Mouse (Mus musculus): ENCODE measurements around the gene Rnf207. TPM values are rescaled to one million over a fixed set of nuclear protein-coding genes. Genes with fewer than 3 reads are reported as not detected.

The Rnf207 gene
- polyA plus RNA-seq, 1 experiment: not detected

DNA sequence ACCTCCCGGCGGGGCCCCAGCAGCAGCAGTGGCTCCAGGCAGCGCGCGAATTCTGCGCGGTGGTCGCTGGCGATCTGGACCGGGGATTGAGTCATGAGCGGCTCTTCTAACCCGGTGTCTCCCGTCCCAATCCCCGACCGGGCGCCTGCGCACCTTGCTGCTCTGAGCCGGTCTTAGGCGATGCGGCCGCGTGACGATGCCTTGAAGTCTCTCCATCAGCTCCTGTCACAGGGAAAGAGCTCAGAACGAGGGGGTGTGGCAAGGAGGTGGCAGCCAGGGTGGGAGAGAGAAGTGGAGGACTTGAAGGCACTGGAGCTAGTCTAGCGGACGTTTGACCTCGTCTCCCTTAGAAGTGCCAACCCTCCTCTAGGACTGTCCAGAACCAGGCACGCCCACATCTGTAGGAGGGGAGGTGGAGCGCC lies 5.6 kb downstream of the Rnf207 start:
- TF ChIP-seq GATA1 (IDR thresholded peaks at IDR 0.05; ENCODE audit: low read length): no peak

DNA sequence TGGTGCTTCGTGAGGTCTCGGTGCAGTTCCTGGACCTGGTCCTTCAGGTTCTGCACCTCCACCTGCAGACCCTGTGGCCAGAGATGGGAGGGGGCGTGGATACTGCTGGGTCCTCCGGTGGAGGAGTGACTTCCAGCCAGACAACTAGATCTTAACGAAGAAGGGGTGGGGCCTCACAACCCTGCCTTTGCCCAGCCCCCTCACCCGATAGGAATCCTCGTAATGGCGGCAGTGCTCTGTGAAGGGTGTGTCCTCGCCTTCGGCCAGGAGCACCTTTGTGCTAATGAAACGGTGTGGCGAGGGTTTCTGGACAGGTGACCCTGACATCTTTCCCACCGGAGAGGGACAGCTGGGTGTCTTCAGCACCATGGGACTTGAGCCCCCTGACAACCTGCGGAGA lies 6.6 kb downstream of the Rnf207 start:
- TF ChIP-seq GATA1 (IDR thresholded peaks at IDR 0.05; ENCODE audit: low read length): no peak

GRCm38 (mm10) chr4:152307542-152307941 lies 11.3 kb downstream of the Rnf207 start:
- TF ChIP-seq GATA1 (IDR thresholded peaks at IDR 0.05; ENCODE audit: low read length): no peak

DNA sequence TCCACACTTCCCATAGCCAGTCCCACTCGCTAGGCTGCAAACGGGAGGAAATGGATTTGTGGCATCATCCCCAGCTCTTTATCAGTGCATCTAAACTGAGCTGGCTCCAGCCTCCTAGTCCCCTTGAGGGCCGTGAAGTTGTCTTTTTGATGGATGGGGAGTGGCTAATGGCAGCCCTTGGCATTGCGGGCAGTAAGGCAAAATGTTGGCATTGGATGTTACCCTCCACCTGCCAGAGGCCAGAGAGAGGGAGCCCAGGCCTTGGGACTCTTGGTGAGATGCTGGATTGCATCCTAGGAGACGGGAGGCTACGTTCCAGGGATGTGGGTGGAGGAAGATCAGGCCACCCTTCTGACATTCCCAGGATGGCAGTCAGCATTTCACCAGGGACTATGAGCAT lies 12.8 kb downstream of the Rnf207 start:
- no peak for TF ChIP-seq GATA1 (IDR thresholded peaks at IDR 0.05; ENCODE audit: low read length)

- TF ChIP-seq GATA1 (IDR thresholded peaks at IDR 0.05; ENCODE audit: low read length): no peak
Measured at GRCm38 (mm10) chr4:152304685-152305084, 14.1 kb downstream of the Rnf207 start.

GRCm38 (mm10) chr4:152303172-152303571 lies 15.6 kb downstream of the Rnf207 start:
- TF ChIP-seq GATA1 (IDR thresholded peaks at IDR 0.05; ENCODE audit: low read length): no peak

DNA sequence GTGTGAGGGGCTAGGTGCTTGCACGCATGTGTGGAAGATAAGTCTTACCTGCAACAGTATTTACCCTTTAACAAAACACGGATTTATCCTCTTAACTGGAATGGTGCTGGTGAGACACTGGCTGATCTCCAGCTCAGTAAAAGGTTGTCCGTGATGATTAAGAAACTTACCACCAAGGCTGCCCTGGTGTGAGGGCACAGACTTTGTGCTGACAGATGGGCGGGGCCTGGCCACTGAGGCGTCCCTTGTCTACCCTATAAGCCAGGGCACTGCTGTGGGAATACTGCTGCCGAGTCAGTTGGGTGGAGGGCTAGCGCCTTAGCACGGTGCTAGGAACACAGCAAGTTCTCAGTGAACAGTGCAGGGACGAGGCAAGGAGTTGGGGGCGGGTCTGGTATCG lies 16.8 kb downstream of the Rnf207 start:
- no peak for TF ChIP-seq GATA1 (IDR thresholded peaks at IDR 0.05; ENCODE audit: low read length)

DNA sequence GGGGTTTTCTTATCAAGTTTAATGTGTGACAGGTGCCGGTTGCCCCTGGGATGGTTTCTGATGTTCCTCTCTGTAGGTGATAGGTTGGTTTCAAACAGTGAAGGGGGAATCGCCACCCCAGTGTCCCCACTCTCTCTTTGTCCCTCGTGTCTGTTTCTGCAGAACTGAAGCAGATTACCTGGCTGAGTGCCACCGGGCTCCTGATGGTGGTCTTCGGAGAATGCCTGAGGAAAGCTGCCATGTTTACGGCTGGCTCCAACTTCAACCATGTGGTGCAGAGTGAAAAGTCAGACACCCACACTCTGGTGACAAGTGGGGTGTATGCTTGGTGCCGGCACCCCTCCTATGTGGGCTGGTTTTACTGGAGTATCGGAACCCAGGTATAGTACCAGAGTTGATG lies 18.4 kb downstream of the Rnf207 start:
- TF ChIP-seq GATA1 (IDR thresholded peaks at IDR 0.05; ENCODE audit: low read length): no peak

DNA sequence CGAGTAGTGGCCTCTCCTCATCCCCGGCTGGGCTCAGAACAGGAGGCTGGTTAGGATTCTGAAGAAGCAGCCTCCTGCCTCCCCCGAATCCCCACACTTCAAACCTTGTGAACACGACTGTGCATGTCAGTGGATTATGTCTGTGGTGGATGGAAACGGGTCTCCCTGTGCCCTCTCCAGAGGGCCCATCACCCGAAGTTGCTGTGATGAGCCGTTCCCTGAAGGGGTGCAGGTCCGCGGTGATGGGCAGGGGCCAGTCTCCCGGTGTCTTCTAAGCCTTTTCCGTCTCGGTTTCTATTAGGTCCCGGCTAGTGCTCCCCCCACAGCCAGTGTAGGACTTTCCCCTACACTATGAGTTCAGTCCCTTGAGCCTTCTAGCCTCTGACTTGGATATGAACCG lies 20.0 kb downstream of the Rnf207 start:
- no peak for TF ChIP-seq GATA1 (IDR thresholded peaks at IDR 0.05; ENCODE audit: low read length)

GRCm38 (mm10) chr4:152296874-152297861 lies 21.6 kb downstream of the Rnf207 start, which contains the start of gene Icmt:
Icmt (plus strand) TSS chr4:152297227.
- TF ChIP-seq GATA1 (IDR thresholded peaks at IDR 0.05; ENCODE audit: low read length): no peak

- no peak for TF ChIP-seq GATA1 (IDR thresholded peaks at IDR 0.05; ENCODE audit: low read length)
Measured at GRCm38 (mm10) chr4:152296371-152296770, 22.4 kb downstream of the Rnf207 start.

DNA sequence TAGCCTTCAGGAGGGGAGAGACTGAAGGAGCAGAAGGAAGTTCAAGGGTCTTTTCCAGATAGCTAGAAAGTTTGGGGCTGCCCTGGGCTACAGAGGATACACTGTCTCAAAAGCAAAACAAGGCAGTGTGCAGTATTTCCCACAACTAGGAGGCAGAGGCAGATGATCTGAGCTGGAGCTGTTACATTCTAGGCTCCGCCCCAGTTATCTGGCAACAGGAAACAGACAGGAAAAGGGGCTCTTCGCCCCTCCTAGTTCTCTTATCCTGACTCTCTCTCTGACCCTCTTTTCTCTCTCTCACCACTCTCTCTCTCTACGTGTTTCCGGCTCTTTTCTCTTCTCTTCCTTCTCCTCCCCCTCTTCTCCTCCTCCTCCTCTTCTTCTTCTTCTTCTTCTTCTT lies 22.9 kb downstream of the Rnf207 start:
- no peak for TF ChIP-seq GATA1 (IDR thresholded peaks at IDR 0.05; ENCODE audit: low read length)

DNA sequence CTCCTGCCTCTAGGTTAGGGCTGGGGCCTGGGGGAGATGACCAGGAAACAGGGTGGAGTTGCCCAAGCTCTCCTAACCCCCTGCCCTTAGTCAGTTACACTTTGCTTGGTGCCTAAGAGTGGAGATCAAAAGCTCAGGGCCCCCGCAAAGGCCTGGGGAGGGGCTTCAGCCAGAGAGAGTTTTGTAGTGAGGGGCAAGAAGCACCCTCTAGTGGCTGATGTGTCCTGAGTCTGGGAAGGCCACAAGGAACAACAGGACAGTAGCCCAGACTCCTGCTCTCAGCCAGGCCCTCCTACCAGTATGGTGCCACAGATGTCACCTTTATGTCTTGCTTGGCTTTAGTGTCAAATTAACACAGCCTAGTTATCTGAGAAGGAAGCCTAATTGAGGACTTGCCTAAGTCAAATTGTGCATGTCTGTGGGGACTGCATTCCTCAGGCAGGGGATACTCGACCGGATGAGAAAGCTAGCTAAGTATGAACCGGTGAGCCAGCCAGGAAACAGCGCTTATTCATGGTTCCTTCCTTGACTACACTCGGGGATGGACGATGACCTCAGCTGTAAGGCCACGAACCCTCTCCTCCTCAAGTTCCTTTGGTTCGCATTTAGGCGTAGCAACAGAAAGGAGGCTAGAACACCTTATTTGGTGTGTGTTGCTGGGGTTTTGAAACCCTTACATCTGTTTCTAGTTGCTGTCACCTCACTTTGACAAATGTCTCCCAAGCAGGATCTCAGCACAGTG lies 24.4 kb downstream of the Rnf207 start:
- TF ChIP-seq GATA1 (IDR thresholded peaks at IDR 0.05; ENCODE audit: low read length): no peak

DNA sequence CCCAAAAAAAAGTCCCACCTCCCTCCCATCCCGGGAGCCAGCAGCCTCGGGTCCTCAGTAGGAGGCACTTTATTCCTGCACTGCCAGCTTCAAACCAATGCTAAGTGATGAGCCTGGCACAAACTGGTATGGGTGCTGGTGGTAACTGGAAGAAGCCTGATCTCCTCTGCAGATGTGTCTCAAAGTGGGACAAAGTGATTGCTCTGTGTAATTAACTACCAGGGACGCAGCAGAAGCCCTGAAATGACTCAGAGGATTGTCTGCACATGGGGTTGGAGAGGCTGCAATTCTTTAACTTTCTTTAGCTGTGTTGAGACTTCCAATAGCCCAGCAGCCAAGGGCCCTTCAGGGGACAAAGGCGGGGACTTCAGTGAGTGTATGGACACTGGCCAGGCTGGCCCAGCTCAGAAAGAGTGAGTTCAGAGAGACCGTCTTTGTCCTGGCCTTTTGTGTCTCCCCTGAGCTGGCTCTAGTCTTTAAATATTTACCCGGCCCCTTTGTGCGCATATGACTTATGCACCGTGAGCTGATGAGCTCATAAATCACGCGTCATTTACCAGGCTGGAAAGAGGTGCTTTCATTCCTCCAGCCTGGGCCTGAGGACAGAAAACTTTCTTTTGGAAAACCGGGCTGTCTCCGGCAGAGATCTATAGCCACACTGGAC lies 26.6 kb downstream of the Rnf207 start:
- no peak for TF ChIP-seq GATA1 (IDR thresholded peaks at IDR 0.05; ENCODE audit: low read length)

DNA sequence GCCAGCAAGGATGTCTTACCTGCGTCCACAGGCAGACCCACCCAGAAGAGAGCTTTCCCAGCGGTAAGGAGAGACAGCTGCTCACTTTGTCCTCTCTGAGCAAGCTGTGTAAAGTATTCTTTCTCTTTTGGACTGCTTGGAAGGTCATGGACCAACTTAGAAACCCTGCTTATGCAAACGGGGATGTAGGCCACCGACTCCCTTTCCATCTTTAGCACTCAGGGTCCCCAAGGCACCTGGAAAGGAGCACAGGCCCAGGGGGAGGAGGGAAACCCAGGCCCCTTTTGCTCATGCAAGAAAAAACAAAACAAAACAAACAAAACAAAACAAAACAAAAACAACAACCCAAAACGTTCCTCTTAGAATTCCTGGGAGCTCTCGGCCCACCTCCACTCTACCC lies 27.2 kb downstream of the Rnf207 start, which contains the start of gene Hes3:
TSS of gene Hes3 (minus strand) at position 101 of the 400 bp plus-strand sequence.
- TF ChIP-seq GATA1 (IDR thresholded peaks at IDR 0.05; ENCODE audit: low read length): no peak

GRCm38 (mm10) chr4:152290991-152291390 lies 27.8 kb downstream of the Rnf207 start:
- no peak for TF ChIP-seq GATA1 (IDR thresholded peaks at IDR 0.05; ENCODE audit: low read length)
